In genomic region chr6:128993221-128993620, GRCm38 (mm10) we compare ENCODE assay signal across 10 mouse cellular contexts. TPM values are rescaled to one million over a fixed set of nuclear protein-coding genes. Genes with fewer than 3 reads are reported as not detected.
DNase-seq lines count a peak whose midpoint lies in the region; ATAC-seq lines count a peak whose summit lies in the region.
"Had no signal": no experiment of that assay in that cellular context is flagged by ENCODE, and none has a peak within 500 bp of the region (broad histone marks: within the 10 kb centered on the region; RNA-seq: fewer than 3 reads in every experiment).

No protein-coding gene starts in this region.

- no peak for DNase-seq in hindbrain, embryonic 10.5 days (ENCODE audit: low spot score)
- DNase-seq in 416B (ENCODE audit: low read depth) (peak; percentile 83), MN1 (ENCODE audit: low spot score) (no peak)
- DNase-seq in embryonic facial prominence, embryonic 11.5 days (ENCODE audit: low spot score) = peak; percentile 4
- no peak for DNase-seq in left cerebral cortex, postnatal 14 days (ENCODE audit: low spot score in 2 of 2)
- DNase-seq in gastrocnemius, postnatal 25 days = no peak
- DNase-seq: adrenal gland, postnatal 25 days; heart, adult 18-20 months had no signal

- H3K4me1 ChIP-seq in hindbrain, embryonic 10.5 days (replicated peaks) = peaks cover 35% of the 10 kb centered on the region
- peaks cover 7% of the 10 kb centered on the region for H3K4me1 ChIP-seq in hindbrain, embryonic 12.5 days
- H3K4me1 ChIP-seq in embryonic facial prominence, embryonic 11.5 days (ENCODE audit: control insufficient read depth, insufficient read depth, low read length) = no peaks in the 10 kb centered on the region
- H3K4me1 ChIP-seq in limb, embryonic 15.5 days = no peaks in the 10 kb centered on the region

- no peak overlapping the region for H3K4me2 ChIP-seq in hindbrain, embryonic 12.5 days (replicated peaks)
- no peak overlapping the region for H3K4me2 ChIP-seq in embryonic facial prominence, embryonic 11.5 days (ENCODE audit: low read depth, low read length)
- H3K4me2 ChIP-seq in limb, embryonic 15.5 days = no peak overlapping the region

- H3K9ac ChIP-seq in hindbrain, embryonic 12.5 days = no peak overlapping the region
- no peak overlapping the region for H3K9ac ChIP-seq in embryonic facial prominence, embryonic 11.5 days (replicated peaks; ENCODE audit: low read length)
- no peak overlapping the region for H3K9ac ChIP-seq in limb, embryonic 15.5 days

- no peak overlapping the region for H3K4me3 ChIP-seq in hindbrain, embryonic 10.5 days
- no peak overlapping the region for H3K4me3 ChIP-seq in hindbrain, embryonic 12.5 days
- H3K4me3 ChIP-seq in embryonic facial prominence, embryonic 11.5 days (ENCODE audit: low read depth, low read length) = no peak overlapping the region
- H3K4me3 ChIP-seq in limb, embryonic 15.5 days = no peak overlapping the region

- 57% methylated on average over 2 of the region's 2 CpGs for WGBS in hindbrain, embryonic 10.5 days
- WGBS in hindbrain, embryonic 12.5 days = 41% methylated on average over 2 of the region's 2 CpGs
- 33% methylated on average over 2 of the region's 2 CpGs for WGBS in embryonic facial prominence, embryonic 11.5 days
- 53% methylated on average over 2 of the region's 2 CpGs for WGBS in limb, embryonic 15.5 days

- H3K27ac ChIP-seq in hindbrain, embryonic 10.5 days = peak overlapping the region; percentile 79
- no peak overlapping the region for H3K27ac ChIP-seq in hindbrain, embryonic 12.5 days
- H3K27ac ChIP-seq in embryonic facial prominence, embryonic 11.5 days (replicated peaks; ENCODE audit: low read depth, low read length) = peak overlapping the region; percentile 5; the same call in 1 of the 2 replicates
- H3K27ac ChIP-seq in limb, embryonic 15.5 days = peak overlapping the region; percentile 22; the same call in 1 of the 2 replicates

- no peaks in the 10 kb centered on the region for H3K36me3 ChIP-seq in hindbrain, embryonic 10.5 days
- no peaks in the 10 kb centered on the region for H3K36me3 ChIP-seq in hindbrain, embryonic 12.5 days
- no peaks in the 10 kb centered on the region for H3K36me3 ChIP-seq in embryonic facial prominence, embryonic 11.5 days (replicated peaks; ENCODE audit: control insufficient read depth, insufficient read depth, low read depth, low read length)
- H3K36me3 ChIP-seq in limb, embryonic 15.5 days = no peaks in the 10 kb centered on the region

- intact Hi-C loops in left cerebral cortex, postnatal 14 days (cut with DNase I) = no loop called here

- no peaks in the 10 kb centered on the region for H3K9me3 ChIP-seq in hindbrain, embryonic 10.5 days
- no peaks in the 10 kb centered on the region for H3K9me3 ChIP-seq in hindbrain, embryonic 12.5 days (replicated peaks)
- H3K9me3 ChIP-seq in embryonic facial prominence, embryonic 11.5 days (replicated peaks; ENCODE audit: control insufficient read depth, low read length) = no peaks in the 10 kb centered on the region
- H3K9me3 ChIP-seq in limb, embryonic 15.5 days = no peaks in the 10 kb centered on the region

- no peaks in the 10 kb centered on the region for H3K27me3 ChIP-seq in hindbrain, embryonic 10.5 days (ENCODE audit: insufficient read depth, poor library complexity, severe bottlenecking)
- peaks cover 17% of the 10 kb centered on the region for H3K27me3 ChIP-seq in hindbrain, embryonic 12.5 days
- no peaks in the 10 kb centered on the region for H3K27me3 ChIP-seq in embryonic facial prominence, embryonic 11.5 days (ENCODE audit: control insufficient read depth, insufficient read depth, low read length)
- H3K27me3 ChIP-seq in limb, embryonic 15.5 days = no peaks in the 10 kb centered on the region

- no peak for ATAC-seq in hindbrain, embryonic 12.5 days (ENCODE audit: low FRiP score)
- ATAC-seq in embryonic facial prominence, embryonic 11.5 days (replicated peaks; ENCODE audit: insufficient number of reproducible peaks, low FRiP score, low TSS enrichment, low read depth) = no peak
- ATAC-seq in limb, embryonic 15.5 days (ENCODE audit: insufficient number of reproducible peaks, low FRiP score, low TSS enrichment, low read depth) = no peak

RNA-seq across cellular contexts. Expression of gene Klrb1f, which starts 52.5 kb away (rescaled TPM):
- polyA plus RNA-seq in hindbrain, embryonic 10.5 days (2016; fragmentation: Nextera tagmentation; extraction: Ambion mirVana) = 0.22 and 0.51 TPM in 2 replicates
- polyA plus RNA-seq in hindbrain, embryonic 12.5 days (2016; fragmentation: Nextera tagmentation; extraction: Ambion mirVana) = 0.18 and 0.45 TPM in 2 replicates
- 0.13 and 0.50 TPM in 2 replicates for polyA plus RNA-seq in embryonic facial prominence, embryonic 11.5 days (2014; fragmentation: Nextera tagmentation; extraction: Ambion mirVana)
- 0.12 and 0.22 TPM in 2 replicates for polyA plus RNA-seq in limb, embryonic 15.5 days (2015; fragmentation: Nextera tagmentation; extraction: Ambion mirVana)
- total RNA-seq in left cerebral cortex, postnatal 14 days (2021) = not detected
- not detected for total RNA-seq in gastrocnemius, postnatal 25 days (2021)
- total RNA-seq: adrenal gland, postnatal 25 days; heart, adult 18-20 months had no signal

RNA-seq across cellular contexts. Expression of gene Clec2g, which starts 59.0 kb away (rescaled TPM):
- polyA plus RNA-seq in hindbrain, embryonic 10.5 days (2016; fragmentation: Nextera tagmentation; extraction: Ambion mirVana) = not detected in 2 replicates
- not detected in 2 replicates for polyA plus RNA-seq in hindbrain, embryonic 12.5 days (2016; fragmentation: Nextera tagmentation; extraction: Ambion mirVana)
- polyA plus RNA-seq in embryonic facial prominence, embryonic 11.5 days (2014; fragmentation: Nextera tagmentation; extraction: Ambion mirVana) = not detected in 2 replicates
- 5.1 and 8.0 TPM in 2 replicates for polyA plus RNA-seq in limb, embryonic 15.5 days (2015; fragmentation: Nextera tagmentation; extraction: Ambion mirVana)
- total RNA-seq in left cerebral cortex, postnatal 14 days (2021) = 1 to 10 TPM in 1 of 2 experiments, not detected in 1; 1.5 TPM
- total RNA-seq in gastrocnemius, postnatal 25 days (2021) = 1 to 10 TPM; 3.7 to 4.0 TPM

Comparison
In these comparisons a context has a peak if more than half of its experiments do, and no peak if none do; other contexts are left out.
1. DNase-seq: peak in 416B (single experiment) and embryonic facial prominence, embryonic 11.5 days (single experiment); none in hindbrain, embryonic 10.5 days (single experiment), left cerebral cortex, postnatal 14 days (0 of 2), gastrocnemius, postnatal 25 days (single experiment) and MN1 (single experiment).